9 mouse cellular contexts compared by ENCODE assay signal in the genomic region with DNA sequence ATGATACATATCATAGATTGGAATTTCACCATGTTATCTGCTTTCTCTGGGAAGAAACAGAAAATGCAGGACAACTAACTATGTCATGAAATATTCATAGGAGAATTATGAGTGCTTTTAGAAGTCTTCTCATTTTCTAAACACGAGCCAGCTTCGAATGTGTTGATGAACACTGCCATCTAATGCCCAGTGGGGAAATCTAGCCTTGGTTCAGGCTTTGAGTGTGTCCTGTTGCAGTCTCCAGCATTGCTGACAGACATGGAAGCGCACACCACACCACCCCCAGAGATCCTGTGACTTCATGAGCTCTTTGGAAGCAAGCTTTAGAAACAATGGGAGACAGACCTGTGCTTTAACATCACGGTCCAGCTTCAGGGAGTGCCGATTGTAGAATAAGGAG.
DNase-seq lines count a peak whose midpoint lies in the region; ATAC-seq and TF ChIP-seq lines count a peak whose summit lies in the region.
"Had no signal": no experiment of that assay in that cellular context is flagged by ENCODE, and none has a peak within 500 bp of the region (broad histone marks: within the 10 kb centered on the region; RNA-seq: fewer than 3 reads in every experiment).

No protein-coding gene starts in this region.

- H3K36me3 ChIP-seq in CH12.LX (replicated peaks in 1 of 2; ENCODE audit: control insufficient read depth in 1 of 2, insufficient read depth in 1 of 2, low read length in 1 of 2), result no peaks in the 10 kb centered on the region
- no peaks in the 10 kb centered on the region for H3K36me3 ChIP-seq in forebrain, embryonic 14.5 days (ENCODE audit: control insufficient read depth, insufficient read depth, low read length)
- H3K36me3 ChIP-seq in lung, embryonic 14.5 days (ENCODE audit: insufficient read depth), result no peaks in the 10 kb centered on the region
- no peaks in the 10 kb centered on the region for H3K36me3 ChIP-seq in stomach, postnatal 0 days (ENCODE audit: control insufficient read depth, insufficient read depth, low read length)

- TF ChIP-seq RAD21 in CH12.LX (IDR thresholded peaks at IDR 0.05; ENCODE audit: low read depth, low read length), result peak; percentile 56

- peak; percentile 37 to 53 for DNase-seq in cerebellum, postnatal 14 days
- DNase-seq in cerebellum, postnatal 36 days, result no peak
- peak; percentile 6 for DNase-seq in CH12.LX (ENCODE audit: extremely low read depth)
- peak; percentile 69 for DNase-seq in forebrain, embryonic 14.5 days (ENCODE audit: low spot score)
- DNase-seq in kidney, postnatal 36 days, result peak; percentile 21 to 34
- DNase-seq in lung, embryonic 14.5 days, result peak; percentile 78
- DNase-seq in stomach, postnatal 0 days (ENCODE audit: low spot score), result no peak
- no peak for DNase-seq in cerebellum, adult 11-12 months

- H3K4me2 ChIP-seq in CH12.LX (ENCODE audit: insufficient read depth, low read depth, poor library complexity, severe bottlenecking), result no peak overlapping the region
- H3K4me2 ChIP-seq in forebrain, embryonic 14.5 days (ENCODE audit: low read length), result no peak overlapping the region
- H3K4me2 ChIP-seq in lung, embryonic 14.5 days, result no peak overlapping the region
- H3K4me2 ChIP-seq in stomach, postnatal 0 days (replicated peaks; ENCODE audit: low read depth), result no peak overlapping the region

- H3K9ac ChIP-seq in CH12.LX (ENCODE audit: insufficient read depth, low read depth), result no peak overlapping the region
- no peak overlapping the region for H3K9ac ChIP-seq in forebrain, embryonic 14.5 days (ENCODE audit: low read length)
- no peak overlapping the region for H3K9ac ChIP-seq in lung, embryonic 14.5 days
- no peak overlapping the region for H3K9ac ChIP-seq in stomach, postnatal 0 days (ENCODE audit: low read length)

- H3K27ac ChIP-seq in CH12.LX (ENCODE audit: insufficient read depth, low read depth), result no peak overlapping the region
- no peak overlapping the region for H3K27ac ChIP-seq in forebrain, embryonic 14.5 days (ENCODE audit: low read depth, low read length)
- no peak overlapping the region for H3K27ac ChIP-seq in lung, embryonic 14.5 days (ENCODE audit: low read depth)
- H3K27ac ChIP-seq in stomach, postnatal 0 days (replicated peaks), result no peak overlapping the region

- H3K9me3 ChIP-seq in CH12.LX (replicated peaks; ENCODE audit: low read length), result no peaks in the 10 kb centered on the region
- no peaks in the 10 kb centered on the region for H3K9me3 ChIP-seq in forebrain, embryonic 14.5 days (replicated peaks; ENCODE audit: control insufficient read depth, low read length)
- no peaks in the 10 kb centered on the region for H3K9me3 ChIP-seq in lung, embryonic 14.5 days (ENCODE audit: low read depth, low read length)
- H3K9me3 ChIP-seq in stomach, postnatal 0 days (ENCODE audit: control insufficient read depth, low read length), result no peaks in the 10 kb centered on the region

- 57% methylated on average over 5 of the region's 5 CpGs for WGBS in forebrain, embryonic 14.5 days
- WGBS in lung, embryonic 14.5 days, result 40% methylated on average over 5 of the region's 5 CpGs
- WGBS in stomach, postnatal 0 days, result 30% methylated on average over 5 of the region's 5 CpGs

- no peaks in the 10 kb centered on the region for H3K27me3 ChIP-seq in CH12.LX (replicated peaks)
- no peaks in the 10 kb centered on the region for H3K27me3 ChIP-seq in forebrain, embryonic 14.5 days (replicated peaks; ENCODE audit: control insufficient read depth, insufficient read depth, low read length)
- no peaks in the 10 kb centered on the region for H3K27me3 ChIP-seq in lung, embryonic 14.5 days (ENCODE audit: insufficient read depth, low read length)
- no peaks in the 10 kb centered on the region for H3K27me3 ChIP-seq in stomach, postnatal 0 days (ENCODE audit: control insufficient read depth, insufficient read depth, low read length)

- peak in 1 of 2 experiments; percentile 52; a peak in 2 of 4 replicates for TF ChIP-seq CTCF in CH12.LX (conservative IDR thresholded peaks at IDR 0.05 in 1 of 2, IDR thresholded peaks at IDR 0.05 in 1 of 2; ENCODE audit: low read depth in 2 of 2, low read length in 2 of 2)
- TF ChIP-seq CTCF in lung, embryonic 14.5 days (IDR thresholded peaks at IDR 0.05; ENCODE audit: low read depth), result peak; percentile 55
- TF ChIP-seq CTCF in stomach, postnatal 0 days (IDR thresholded peaks at IDR 0.05; ENCODE audit: low read depth), result peak; percentile 73

- dilution Hi-C loops in CH12.LX (cut with MboI; ENCODE audit: extremely low pct_ligation_motif_present, extremely low pct_unique_long_range_greater_than_20kb, low sequenced_read_pairs), result no loop called here

- no peaks in the 10 kb centered on the region for H3K79me2 ChIP-seq in CH12.LX (replicated peaks; ENCODE audit: control insufficient read depth, extremely low read depth, insufficient read depth, poor library complexity, severe bottlenecking)

- no peaks in the 10 kb centered on the region for H3K4me1 ChIP-seq in CH12.LX (ENCODE audit: control insufficient read depth in 1 of 2, insufficient read depth in 2 of 2)
- no peaks in the 10 kb centered on the region for H3K4me1 ChIP-seq in forebrain, embryonic 14.5 days (ENCODE audit: control insufficient read depth, insufficient read depth, low read length)
- H3K4me1 ChIP-seq in lung, embryonic 14.5 days (ENCODE audit: insufficient read depth), result no peaks in the 10 kb centered on the region
- no peaks in the 10 kb centered on the region for H3K4me1 ChIP-seq in stomach, postnatal 0 days (replicated peaks; ENCODE audit: control insufficient read depth, insufficient read depth)

- in situ Hi-C loops in CH12.LX (cut with MboI; ENCODE audit: low pct_ligation_motif_present, low pct_unique_long_range_greater_than_20kb, low sequenced_read_pairs), result no loop called here

- TF ChIP-seq POLR2A in CH12.LX (IDR thresholded peaks at IDR 0.05; ENCODE audit: low read depth, low read length), result no peak

- no peak overlapping the region for H3K4me3 ChIP-seq in CH12.LX (replicated peaks in 1 of 3; ENCODE audit: low read depth in 2 of 3, low read length in 2 of 3, poor library complexity in 1 of 3)
- H3K4me3 ChIP-seq in forebrain, embryonic 14.5 days (ENCODE audit: low read depth, low read length), result no peak overlapping the region
- no peak overlapping the region for H3K4me3 ChIP-seq in lung, embryonic 14.5 days (ENCODE audit: low read depth, low read length)
- H3K4me3 ChIP-seq in stomach, postnatal 0 days (ENCODE audit: low read depth, low read length), result no peak overlapping the region
- H3K4me3 ChIP-seq: myocyte had no signal

- no peak for TF ChIP-seq EP300 in CH12.LX (IDR thresholded peaks at IDR 0.05; ENCODE audit: low read length)
- TF ChIP-seq EP300 in stomach, postnatal 0 days (optimal IDR thresholded peaks at IDR 0.05), result no peak

- 0 out of 2 replicates have a peak, but pooled peaks have one; percentile 32 for ATAC-seq in forebrain, embryonic 14.5 days
- ATAC-seq in lung, embryonic 14.5 days (ENCODE audit: insufficient read depth), result no peak
- ATAC-seq in stomach, postnatal 0 days (ENCODE audit: low FRiP score, low TSS enrichment), result no peak

TF ChIP-seq in CH12.LX, 34 proteins besides CTCF, POLR2A, EP300 and RAD21:
- TF ChIP-seq SMC3 (IDR thresholded peaks at IDR 0.05; ENCODE audit: low read depth, low read length) (peak; percentile 8; the same call in 1 of the 2 replicates), TBP (conservative IDR thresholded peaks at IDR 0.05; ENCODE audit: low read depth, low read length) (no peak), E2F4 (IDR thresholded peaks at IDR 0.05; ENCODE audit: insufficient replicate concordance, low read depth, low read length) (no peak), CHD1 (IDR thresholded peaks at IDR 0.05; ENCODE audit: low read depth, low read length) (no peak), ZMIZ1 (IDR thresholded peaks at IDR 0.05; ENCODE audit: low read depth, low read length) (no peak)

Comparison
In these comparisons a context has a peak if more than half of its experiments do, and no peak if none do; other contexts are left out.
1. DNase-seq: peak in cerebellum, postnatal 14 days (2 of 2), CH12.LX (single experiment), forebrain, embryonic 14.5 days (single experiment), kidney, postnatal 36 days (2 of 2) and lung, embryonic 14.5 days (single experiment); none in cerebellum, postnatal 36 days (0 of 2), stomach, postnatal 0 days (single experiment) and cerebellum, adult 11-12 months (single experiment).